Mouse (Mus musculus): ENCODE results near the gene Csad.

DNA sequence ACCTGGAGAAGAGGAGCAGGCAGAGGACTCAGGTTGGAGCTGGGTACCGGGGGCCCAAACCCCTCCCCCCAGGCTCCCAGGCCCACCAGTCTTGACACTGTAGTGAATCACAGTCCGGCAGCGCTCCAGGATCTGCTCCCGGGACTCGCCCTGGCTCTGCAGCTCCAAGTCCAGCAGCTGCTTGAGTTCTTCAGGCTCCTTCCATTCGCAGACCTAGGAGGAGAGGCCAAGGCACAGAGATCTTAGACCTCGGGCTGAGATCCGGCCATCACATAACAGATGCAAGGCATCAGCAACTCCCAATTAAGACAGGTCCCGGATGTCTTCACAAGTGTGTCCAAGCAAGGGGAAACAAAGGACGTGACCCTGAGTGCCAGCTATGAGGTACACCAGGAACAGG is 16.4 kb downstream of the Csad start:
- TF ChIP-seq CTCF (IDR thresholded peaks at IDR 0.05; ENCODE audit: borderline replicate concordance, control insufficient read depth, extremely low read depth, insufficient read depth, low read length, poor library complexity) (no peak), POLR2A (IDR thresholded peaks at IDR 0.05; ENCODE audit: control insufficient read depth, extremely low read depth, insufficient read depth, low read length, poor library complexity) (no peak)

All from thymus, adult 2 months (tissue).